Comparison of ENCODE assay signal across 10 mouse cellular contexts in genomic region chr3:146009859-146010645, GRCm38 (mm10). TPM values are rescaled to one million over a fixed set of nuclear protein-coding genes. Genes with fewer than 3 reads are reported as not detected.
DNase-seq lines count a peak whose midpoint lies in the region; ATAC-seq and TF ChIP-seq lines count a peak whose summit lies in the region.
"Had no signal": no experiment of that assay in that cellular context is flagged by ENCODE, and none has a peak within 500 bp of the region (broad histone marks: within the 10 kb centered on the region; RNA-seq: fewer than 3 reads in every experiment).

No protein-coding gene starts in this region.

- ATAC-seq in kidney, postnatal 0 days (replicated peaks; ENCODE audit: low FRiP score, low read depth), result peak; percentile 85
- no peak for ATAC-seq in heart, embryonic 11.5 days (replicated peaks; ENCODE audit: insufficient number of reproducible peaks, low FRiP score, low TSS enrichment)
- ATAC-seq in monocyte, adult 5-6 weeks (replicated peaks; ENCODE audit: insufficient number of reproducible peaks, low FRiP score, low TSS enrichment, poor library complexity, severe bottlenecking), result no peak

- peak overlapping the region; percentile 10; the same call in 1 of the 2 replicates for H3K4me2 ChIP-seq in kidney, postnatal 0 days (ENCODE audit: low read length)
- no peak overlapping the region for H3K4me2 ChIP-seq in heart, embryonic 11.5 days
- H3K4me2 ChIP-seq: neural tube, embryonic 12.5 days had no signal

- H3K36me3 ChIP-seq in kidney, postnatal 0 days (ENCODE audit: insufficient read depth, low read length), result peaks cover 13% of the 10 kb centered on the region; the same call in 1 of the 2 replicates
- peaks cover 9% of the 10 kb centered on the region for H3K36me3 ChIP-seq in heart, embryonic 11.5 days (ENCODE audit: control insufficient read depth, insufficient read depth, low read length)

- no peak overlapping the region for H3K4me3 ChIP-seq in kidney, postnatal 0 days (replicated peaks; ENCODE audit: low read depth, low read length)
- H3K4me3 ChIP-seq in heart, embryonic 11.5 days (ENCODE audit: low read depth, low read length), result no peak overlapping the region
- H3K4me3 ChIP-seq: erythroblast, embryonic 14.5 days; neural tube, embryonic 12.5 days had no signal

- TF ChIP-seq CTCF in kidney, postnatal 0 days (IDR thresholded peaks at IDR 0.05; ENCODE audit: low read depth), result no peak

- H3K27ac ChIP-seq in kidney, postnatal 0 days, result peak overlapping the region; percentile 87
- peak overlapping the region; percentile 54 for H3K27ac ChIP-seq in heart, embryonic 11.5 days (ENCODE audit: low read depth, low read length)
- H3K27ac ChIP-seq: neural tube, embryonic 12.5 days had no signal

- H3K9ac ChIP-seq in kidney, postnatal 0 days (ENCODE audit: low read depth, low read length), result no peak overlapping the region
- H3K9ac ChIP-seq in heart, embryonic 11.5 days (ENCODE audit: low read depth, low read length), result no peak overlapping the region
- H3K9ac ChIP-seq: neural tube, embryonic 12.5 days had no signal

- H3K27me3 ChIP-seq in kidney, postnatal 0 days (ENCODE audit: insufficient read depth, low read length), result no peaks in the 10 kb centered on the region
- no peaks in the 10 kb centered on the region for H3K27me3 ChIP-seq in heart, embryonic 11.5 days (ENCODE audit: control insufficient read depth, insufficient read depth, low read length)
- H3K27me3 ChIP-seq: neural tube, embryonic 12.5 days had no signal

- peak; percentile 79 for DNase-seq in kidney, postnatal 0 days (ENCODE audit: low spot score)
- DNase-seq in kidney, adult 18-20 months, result no peak
- peak; percentile 37 for DNase-seq in adrenal gland, postnatal 25 days
- DNase-seq in mesoderm, embryonic 11.5 days (ENCODE audit: low read depth, low spot score), result peak; percentile 20
- DNase-seq in layer of hippocampus, adult 11-12 months (ENCODE audit: low spot score), result no peak
- no peak for DNase-seq in cerebellum, postnatal 14 days

- no peaks in the 10 kb centered on the region for H3K9me3 ChIP-seq in kidney, postnatal 0 days (replicated peaks; ENCODE audit: low read length)
- no peaks in the 10 kb centered on the region; the same call in 1 of the 2 replicates for H3K9me3 ChIP-seq in heart, embryonic 11.5 days (replicated peaks; ENCODE audit: control insufficient read depth, low read length)
- H3K9me3 ChIP-seq: neural tube, embryonic 12.5 days had no signal

- WGBS in kidney, postnatal 0 days, result 15% methylated on average over 20 of the region's 20 CpGs
- WGBS in heart, embryonic 11.5 days (ENCODE audit: insufficient replicate concordance), result 69% methylated on average over 20 of the region's 20 CpGs

- H3K4me1 ChIP-seq in kidney, postnatal 0 days (replicated peaks; ENCODE audit: insufficient read depth, low read length), result 0 out of 2 replicates have a peak, but pooled peaks cover 6% of the 10 kb centered on the region
- H3K4me1 ChIP-seq in heart, embryonic 11.5 days (ENCODE audit: control insufficient read depth, insufficient read depth, low read length), result peaks cover 8% of the 10 kb centered on the region; the same call in 1 of the 2 replicates
- H3K4me1 ChIP-seq: neural tube, embryonic 12.5 days had no signal

RNA-seq across cellular contexts. Expression of gene Syde2, which starts 22.4 kb away (rescaled TPM):
- polyA plus RNA-seq in kidney, postnatal 0 days (2015; fragmentation: Nextera tagmentation; extraction: Ambion mirVana), result 1.8 and 1.9 TPM in 2 replicates
- total RNA-seq in adrenal gland, postnatal 25 days (2021), result 7.9 and 9.2 TPM in 2 replicates
- polyA plus RNA-seq in heart, embryonic 11.5 days (2014; fragmentation: Nextera tagmentation; extraction: Ambion mirVana), result 5.3 and 5.8 TPM in 2 replicates
- 0.32 to 1.6 TPM in 2 of 3 replicates, not detected in the other for total RNA-seq in monocyte, adult 5-6 weeks (2017)
- polyA plus RNA-seq: erythroblast, embryonic 14.5 days had no signal

Comparison
In these comparisons a context has a peak if more than half of its experiments do, and no peak if none do; other contexts are left out.
1. DNase-seq: peak in kidney, postnatal 0 days (single experiment), adrenal gland, postnatal 25 days (single experiment) and mesoderm, embryonic 11.5 days (single experiment); none in kidney, adult 18-20 months (single experiment), layer of hippocampus, adult 11-12 months (single experiment) and cerebellum, postnatal 14 days (0 of 2).